Mouse (Mus musculus) embryo, embryonic 11 days (tissue): Measurements from ENCODE around the gene Rprd1b.

Experiments used
- DNase-seq: peaks from one replicate; pipeline ENCODE4 v3.0.0-alpha.2; 2015

Rprd1b gene

GRCm38 (mm10) chr2:158090096-158090495 is 61.8 kb downstream of the Rprd1b start:
- no peak for DNase-seq

- DNase-seq = no peak
Measured at GRCm38 (mm10) chr2:158093345-158093744, 65.0 kb downstream of the Rprd1b start.

- no peak for DNase-seq
Measured at GRCm38 (mm10) chr2:158094300-158094699, 66.0 kb downstream of the Rprd1b start.

- DNase-seq = no peak
Measured at GRCm38 (mm10) chr2:158094846-158095245, 66.5 kb downstream of the Rprd1b start.

- no peak for DNase-seq
Measured at GRCm38 (mm10) chr2:158097071-158097470, 68.8 kb downstream of the Rprd1b start.

GRCm38 (mm10) chr2:158098730-158099129 is 70.4 kb downstream of the Rprd1b start:
- DNase-seq = no peak

GRCm38 (mm10) chr2:158099537-158099936 is 71.2 kb downstream of the Rprd1b start:
- no peak for DNase-seq

- no peak for DNase-seq
Measured at GRCm38 (mm10) chr2:158101768-158102167, 73.5 kb downstream of the Rprd1b start.

GRCm38 (mm10) chr2:158104966-158105365 is 76.7 kb downstream of the Rprd1b start:
- no peak for DNase-seq

- DNase-seq = no peak
Measured at GRCm38 (mm10) chr2:158105605-158106004, 77.3 kb downstream of the Rprd1b start.

- peak; percentile 78 for DNase-seq
Measured at GRCm38 (mm10) chr2:158106947-158107587, 78.8 kb downstream of the Rprd1b start.

GRCm38 (mm10) chr2:158109516-158109915 is 81.2 kb downstream of the Rprd1b start:
- DNase-seq = no peak

GRCm38 (mm10) chr2:158113591-158114257 is 85.4 kb downstream of the Rprd1b start:
- peak; percentile 25 for DNase-seq

GRCm38 (mm10) chr2:158114931-158115330 is 86.6 kb downstream of the Rprd1b start:
- no peak for DNase-seq

GRCm38 (mm10) chr2:158115838-158116453 is 87.6 kb downstream of the Rprd1b start:
- DNase-seq = no peak

- no peak for DNase-seq
Measured at GRCm38 (mm10) chr2:158116653-158117052, 88.4 kb downstream of the Rprd1b start.

- DNase-seq = no peak
Measured at GRCm38 (mm10) chr2:158119145-158119544, 90.8 kb downstream of the Rprd1b start.

GRCm38 (mm10) chr2:158120211-158120610 is 91.9 kb downstream of the Rprd1b start:
- DNase-seq = no peak

- DNase-seq = no peak
Measured at GRCm38 (mm10) chr2:158120868-158121267, 92.6 kb downstream of the Rprd1b start.

GRCm38 (mm10) chr2:158121645-158122326 is 93.5 kb downstream of the Rprd1b start:
- no peak for DNase-seq

GRCm38 (mm10) chr2:158122814-158123213 is 94.5 kb downstream of the Rprd1b start:
- no peak for DNase-seq

GRCm38 (mm10) chr2:158127245-158127644 is 98.9 kb downstream of the Rprd1b start:
- DNase-seq = no peak

GRCm38 (mm10) chr2:158127872-158128271 is 99.6 kb downstream of the Rprd1b start:
- no peak for DNase-seq
